Mouse (Mus musculus): ENCODE data around the gene Tmprss2.

- TF ChIP-seq POLR2A (IDR thresholded peaks at IDR 0.05; ENCODE audit: control insufficient read depth, extremely low read depth, insufficient read depth, low read length, poor library complexity) (no peak), CTCF (IDR thresholded peaks at IDR 0.05; ENCODE audit: borderline replicate concordance, control insufficient read depth, extremely low read depth, insufficient read depth, low read length, poor library complexity) (no peak)
Observed at GRCm38 (mm10) chr16:97623166-97623565, 12.2 kb upstream of the Tmprss2 start.

Data from thymus, adult 2 months (tissue).